Mouse (Mus musculus): ENCODE measurements around the gene Itgam.

GRCm38 (mm10) chr7:128053061-128053460, 9.4 kb upstream of the Itgam start:
- no peak for TF ChIP-seq TAL1 (conservative IDR thresholded peaks at IDR 0.05; ENCODE audit: low read depth, low read length)
- no peak for TF ChIP-seq CTCF (IDR thresholded peaks at IDR 0.05; ENCODE audit: low read depth, low read length)
- TF ChIP-seq GATA1 (IDR thresholded peaks at IDR 0.05; ENCODE audit: borderline replicate concordance, low read length), result no peak
- no peak for TF ChIP-seq GATA2 (IDR thresholded peaks at IDR 0.05; ENCODE audit: borderline replicate concordance, low read depth, low read length)

Measured in G1E (cell line).